Mouse (Mus musculus) forebrain, embryonic 12.5 days (tissue): ENCODE results near the gene Phlda1. TPM values are rescaled to one million over a fixed set of nuclear protein-coding genes. Genes with fewer than 3 reads are reported as not detected.
A peak's percentile ranks its signal among the peaks of the same experiment; 100 is the strongest.

Experiments
- ATAC-seq: fragments of 200-750 bp; cut with Nextera tagmentation; 2 replicates; pipeline ENCODE4 v1.8.0; 2017; ENCODE audit warnings: moderate TSS enrichment; ENCODE audit not compliant: low FRiP score
- H3K27ac ChIP-seq: fragments of 300-500 bp; sonication (generic); 2 replicates; pipeline ENCODE4 v1.5.1; 2016; ENCODE audit warnings: mild to moderate bottlenecking
- H3K27me3 ChIP-seq: fragments of 300-500 bp; sonication (generic); 2 replicates; pipeline ENCODE4 v1.6.1; 2016; ENCODE audit warnings: mild to moderate bottlenecking
- H3K36me3 ChIP-seq: fragments of 300-500 bp; sonication (generic); replicated peaks from 2 replicates; pipeline ENCODE4 v1.6.1; 2016; ENCODE audit warnings: mild to moderate bottlenecking
- H3K4me1 ChIP-seq: fragments of 300-500 bp; sonication (generic); 2 replicates; pipeline ENCODE4 v1.6.1; 2016
- H3K4me2 ChIP-seq: fragments of 300-500 bp; sonication (generic); 2 replicates; pipeline ENCODE4 v1.6.1; 2016; ENCODE audit warnings: mild to moderate bottlenecking, moderate library complexity
- H3K4me3 ChIP-seq: fragments of 300-500 bp; sonication (generic); replicated peaks from 2 replicates; pipeline ENCODE4 v1.5.1; 2016; ENCODE audit warnings: mild to moderate bottlenecking
- H3K9ac ChIP-seq: fragments of 300-500 bp; sonication (generic); 2 replicates; pipeline ENCODE4 v1.6.1; 2016; ENCODE audit warnings: mild to moderate bottlenecking
- H3K9me3 ChIP-seq: fragments of 300-500 bp; sonication (generic); 2 replicates; pipeline ENCODE4 v1.6.1; 2016
- whole genome bisulfite sequencing: fragments of 180-500 bp; shearing (Covaris S2); methylation state at CpG from one replicate; pipeline ENCODE4 v1.1.7; 2016; 5-methylcytosine and 5-hydroxymethylcytosine counted together
- polyA plus RNA-seq: library from polyadenylated mRNA; unstranded; fragments of >200 nt; fragmentation: Nextera tagmentation; extraction: Ambion mirVana; gene quantifications from 2 replicates; pipeline ENCODE4 v1.2.1, GENCODE M21; 2016

Phlda1 gene
- polyA plus RNA-seq, 1 experiment from 2014 or later, result 17.8 TPM

DNA sequence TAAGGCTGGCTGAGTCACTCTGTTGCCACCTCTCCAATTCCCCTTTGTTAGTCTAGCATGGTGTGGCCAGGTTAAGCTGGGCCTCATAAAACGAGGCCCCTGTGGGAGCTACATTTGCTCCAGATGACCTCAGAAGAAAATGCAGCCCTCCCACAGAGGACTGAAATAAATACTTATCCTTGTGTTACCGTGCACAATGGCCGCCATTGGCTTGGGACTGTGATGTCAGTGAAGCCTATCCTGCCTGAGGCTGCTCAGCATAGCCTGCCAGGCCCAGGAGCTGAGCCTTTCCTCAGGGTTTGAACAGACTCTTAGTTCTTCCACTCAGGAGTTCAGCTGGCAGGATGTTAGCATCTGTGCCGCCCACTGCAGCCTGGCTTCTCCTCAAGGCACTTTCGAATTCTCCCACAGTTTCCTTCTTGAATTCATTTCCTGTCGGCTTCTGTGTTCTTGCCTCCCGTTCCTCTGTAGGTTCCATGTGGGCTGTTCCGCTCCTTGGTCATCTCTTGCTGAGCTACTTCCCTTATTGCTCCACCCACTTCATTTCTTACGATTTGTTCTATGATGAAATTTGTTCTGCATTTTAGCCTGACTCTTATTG, 33.7 kb downstream of the Phlda1 start:
- WGBS, result 45% methylated on average over 9 of the region's 9 CpGs
- ATAC-seq, result no peak
- no peaks in the 10 kb centered on the region for H3K9me3 ChIP-seq
- H3K4me3 ChIP-seq, result no peak overlapping the region
- H3K4me2 ChIP-seq, result no peak overlapping the region
- no peak overlapping the region; the same call in 1 of the 2 replicates for H3K27ac ChIP-seq
- H3K27me3 ChIP-seq, result no peaks in the 10 kb centered on the region
- no peak overlapping the region for H3K9ac ChIP-seq
- peaks cover 10% of the 10 kb centered on the region for H3K4me1 ChIP-seq
- H3K36me3 ChIP-seq, result no peaks in the 10 kb centered on the region

GRCm38 (mm10) chr10:111540678-111541077, 34.6 kb downstream of the Phlda1 start:
- ATAC-seq, result no peak
- Histone ChIP-seq H3K4me1 (peaks cover 10% of the 10 kb centered on the region), H3K36me3 (no peaks in the 10 kb centered on the region), H3K4me2 (no peak overlapping the region), H3K27ac (no peak overlapping the region), H3K4me3 (no peak overlapping the region), H3K9ac (no peak overlapping the region), H3K9me3 (no peaks in the 10 kb centered on the region), H3K27me3 (no peaks in the 10 kb centered on the region)
- 75% methylated on average over 9 of the region's 9 CpGs for WGBS

DNA sequence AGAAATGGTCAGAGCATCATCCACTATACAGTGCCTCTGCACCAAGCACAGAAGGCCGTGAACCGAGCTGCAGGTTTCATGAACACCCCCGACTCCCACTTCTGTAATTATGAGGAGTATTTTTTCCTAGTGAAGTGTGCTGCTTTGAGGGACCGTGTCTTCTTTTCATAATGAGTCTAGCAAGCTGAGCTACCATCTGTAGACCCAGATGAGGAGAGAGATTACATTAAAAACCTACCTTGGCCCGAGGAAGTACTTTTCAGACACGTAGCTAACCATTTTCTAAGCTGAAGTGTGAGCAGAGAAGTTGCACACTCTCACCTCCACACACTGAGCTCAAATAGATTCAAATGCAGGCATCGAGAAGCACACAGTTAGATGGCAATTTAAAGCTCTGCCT, 37.0 kb downstream of the Phlda1 start:
- H3K36me3 ChIP-seq, result no peaks in the 10 kb centered on the region
- H3K9ac ChIP-seq, result no peak overlapping the region
- H3K4me1 ChIP-seq, result peaks cover 6% of the 10 kb centered on the region
- WGBS, result 88% methylated on average over 7 of the region's 7 CpGs
- no peak overlapping the region for H3K4me3 ChIP-seq
- no peaks in the 10 kb centered on the region for H3K27me3 ChIP-seq
- H3K4me2 ChIP-seq, result no peak overlapping the region
- ATAC-seq, result no peak
- H3K9me3 ChIP-seq, result no peaks in the 10 kb centered on the region
- no peak overlapping the region for H3K27ac ChIP-seq

GRCm38 (mm10) chr10:111543781-111544260, 37.7 kb downstream of the Phlda1 start:
- H3K4me1 ChIP-seq, result peaks cover 6% of the 10 kb centered on the region
- H3K4me2 ChIP-seq, result no peak overlapping the region
- H3K36me3 ChIP-seq, result no peaks in the 10 kb centered on the region
- WGBS, result 58% methylated on average over 7 of the region's 7 CpGs
- H3K9ac ChIP-seq, result no peak overlapping the region
- 0 out of 2 replicates have a peak, but pooled peaks have one; percentile 14 for ATAC-seq
- no peaks in the 10 kb centered on the region for H3K27me3 ChIP-seq
- H3K27ac ChIP-seq, result no peak overlapping the region
- H3K9me3 ChIP-seq, result no peaks in the 10 kb centered on the region
- H3K4me3 ChIP-seq, result no peak overlapping the region

DNA sequence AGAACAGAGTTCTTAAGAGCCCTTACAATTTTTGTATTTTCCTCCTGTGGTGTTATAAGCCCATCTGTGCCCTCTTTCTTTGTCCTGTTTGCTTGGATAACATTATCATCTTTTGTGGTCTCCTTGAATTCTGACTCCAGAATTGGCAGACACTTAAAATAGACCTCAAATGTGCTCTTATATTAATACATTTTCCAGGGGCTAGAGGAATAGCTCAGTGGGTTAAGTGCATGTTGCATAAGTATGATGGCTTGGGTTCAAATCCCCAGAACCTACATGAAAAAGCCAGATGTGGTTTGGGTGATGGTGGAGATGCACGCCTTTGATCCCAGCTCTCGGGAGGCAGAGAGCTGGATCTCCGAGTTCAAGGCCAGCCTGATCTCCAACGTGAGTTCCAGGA, 38.2 kb downstream of the Phlda1 start:
- no peaks in the 10 kb centered on the region for H3K36me3 ChIP-seq
- 82% methylated on average over 4 of the region's 4 CpGs for WGBS
- ATAC-seq, result no peak
- no peaks in the 10 kb centered on the region for H3K27me3 ChIP-seq
- H3K4me3 ChIP-seq, result no peak overlapping the region
- H3K27ac ChIP-seq, result no peak overlapping the region
- no peaks in the 10 kb centered on the region for H3K9me3 ChIP-seq
- H3K4me1 ChIP-seq, result peaks cover 5% of the 10 kb centered on the region
- H3K9ac ChIP-seq, result no peak overlapping the region
- no peak overlapping the region for H3K4me2 ChIP-seq

GRCm38 (mm10) chr10:111545648-111546047, 39.6 kb downstream of the Phlda1 start:
- Histone ChIP-seq H3K9me3 (no peaks in the 10 kb centered on the region), H3K4me1 (no peaks in the 10 kb centered on the region; the same call in 1 of the 2 replicates), H3K27me3 (no peaks in the 10 kb centered on the region), H3K9ac (no peak overlapping the region), H3K36me3 (no peaks in the 10 kb centered on the region), H3K27ac (no peak overlapping the region), H3K4me2 (no peak overlapping the region), H3K4me3 (no peak overlapping the region)
- 74% methylated on average over 4 of the region's 4 CpGs for WGBS
- no peak for ATAC-seq

GRCm38 (mm10) chr10:111547881-111548372, 41.8 kb downstream of the Phlda1 start:
- Histone ChIP-seq H3K27me3 (no peaks in the 10 kb centered on the region), H3K27ac (0 out of 2 replicates have a peak overlapping the region, but pooled peaks have one; percentile 25), H3K4me2 (no peak overlapping the region), H3K36me3 (no peaks in the 10 kb centered on the region), H3K9me3 (no peaks in the 10 kb centered on the region), H3K4me3 (no peak overlapping the region), H3K4me1 (no peaks in the 10 kb centered on the region), H3K9ac (no peak overlapping the region)
- 76% methylated on average over 10 of the region's 10 CpGs for WGBS
- no peak for ATAC-seq

- Histone ChIP-seq H3K4me2 (no peak overlapping the region), H3K9me3 (no peaks in the 10 kb centered on the region), H3K4me1 (no peaks in the 10 kb centered on the region), H3K9ac (no peak overlapping the region), H3K27me3 (no peaks in the 10 kb centered on the region), H3K4me3 (no peak overlapping the region), H3K27ac (no peak overlapping the region), H3K36me3 (no peaks in the 10 kb centered on the region)
- no peak for ATAC-seq
- WGBS, result 77% methylated on average over 6 of the region's 6 CpGs
Measured at GRCm38 (mm10) chr10:111550075-111550695, 44.1 kb downstream of the Phlda1 start.

GRCm38 (mm10) chr10:111553695-111554094, 47.6 kb downstream of the Phlda1 start:
- H3K27ac ChIP-seq, result no peak overlapping the region
- no peak for ATAC-seq

GRCm38 (mm10) chr10:111554651-111555050, 48.6 kb downstream of the Phlda1 start:
- Histone ChIP-seq H3K9me3 (no peaks in the 10 kb centered on the region), H3K4me2 (no peak overlapping the region), H3K36me3 (no peaks in the 10 kb centered on the region), H3K27ac (no peak overlapping the region), H3K27me3 (no peaks in the 10 kb centered on the region), H3K4me3 (no peak overlapping the region), H3K9ac (no peak overlapping the region), H3K4me1 (peaks cover 9% of the 10 kb centered on the region; the same call in 1 of the 2 replicates)
- 91% methylated on average over 5 of the region's 5 CpGs for WGBS
- no peak for ATAC-seq

More at GRCm38 (mm10) chr10:111553695-111554094, 47.6 kb downstream of the Phlda1 start:
- no peak overlapping the region for H3K4me3 ChIP-seq
- 0 out of 2 replicates have a peak, but pooled peaks cover 2% of the 10 kb centered on the region for H3K4me1 ChIP-seq
- H3K9ac ChIP-seq, result no peak overlapping the region
- WGBS, result 79% methylated on average over 7 of the region's 7 CpGs
- no peaks in the 10 kb centered on the region for H3K36me3 ChIP-seq
- H3K27me3 ChIP-seq, result no peaks in the 10 kb centered on the region
- H3K4me2 ChIP-seq, result no peak overlapping the region
- H3K9me3 ChIP-seq, result no peaks in the 10 kb centered on the region

DNA sequence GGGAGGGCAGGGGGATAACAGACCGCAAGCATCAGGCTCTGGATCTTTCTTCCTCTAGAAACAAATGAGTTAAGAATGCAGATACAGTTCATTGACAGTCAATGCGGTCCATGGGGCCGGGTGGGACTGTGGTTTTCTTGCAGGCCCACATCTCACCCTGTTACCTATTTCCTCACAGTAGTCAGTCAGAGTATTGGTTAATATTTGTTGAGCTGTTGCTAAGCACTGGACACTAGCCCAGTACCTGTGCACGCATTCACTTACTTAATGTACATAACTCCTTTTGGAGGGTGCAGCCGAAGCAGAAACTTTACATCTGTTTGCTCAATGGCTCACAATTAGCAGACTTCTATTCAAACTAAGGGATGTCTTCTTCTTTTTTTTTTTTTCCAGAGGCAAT, 52.1 kb downstream of the Phlda1 start:
- Histone ChIP-seq H3K9ac (no peak overlapping the region), H3K36me3 (no peaks in the 10 kb centered on the region), H3K4me2 (no peak overlapping the region), H3K27ac (no peak overlapping the region), H3K4me3 (no peak overlapping the region), H3K4me1 (peaks cover 14% of the 10 kb centered on the region; the same call in 1 of the 2 replicates), H3K9me3 (no peaks in the 10 kb centered on the region), H3K27me3 (no peaks in the 10 kb centered on the region)
- WGBS, result 85% methylated on average over 5 of the region's 5 CpGs
- ATAC-seq, result no peak
